Mouse (Mus musculus): Measurements from ENCODE around the gene Zfp992. TPM values are rescaled to one million over a fixed set of nuclear protein-coding genes. Genes with fewer than 3 reads are reported as not detected.
"Not testable (repeated sequence)": the region's sequence is repeated elsewhere in the genome, so short reads cannot be mapped to it uniquely, and the experiment has no call there.

Zfp992 gene
- polyA plus RNA-seq, 1 experiment from 2014 or later, result 1.2 TPM

DNA sequence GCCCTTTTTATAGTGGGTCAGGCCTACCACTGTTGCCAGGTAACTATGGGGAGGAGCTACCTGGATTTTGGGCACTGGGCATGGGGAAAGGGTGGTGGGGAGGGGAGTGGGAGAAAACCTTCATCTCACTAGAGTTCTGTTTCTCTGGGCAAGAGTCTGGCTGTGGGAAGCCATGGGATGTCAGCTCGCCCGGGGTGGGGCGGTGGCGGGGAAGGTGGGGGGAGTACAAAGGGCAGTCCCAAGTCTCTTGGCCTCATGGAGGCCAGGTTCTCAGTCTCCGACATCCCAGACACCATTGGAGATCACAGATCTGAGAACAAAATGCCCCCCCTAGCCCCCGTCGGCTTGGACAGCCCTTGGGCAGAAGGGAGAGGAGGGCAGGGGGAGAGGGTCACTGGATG is 6.5 kb downstream of the Zfp992 start:
- ATAC-seq (ENCODE audit: borderline replicate concordance, extremely low read depth, low FRiP score, low TSS enrichment), result peak; percentile 51
- peaks cover 44% of the 10 kb centered on the region for H3K9me3 ChIP-seq
- H3K4me1 ChIP-seq, result no peaks in the 10 kb centered on the region
- H3K9ac ChIP-seq, result no peak overlapping the region
- 90% methylated on average over 7 of the region's 7 CpGs for WGBS
- no peaks in the 10 kb centered on the region for H3K36me3 ChIP-seq
- H3K4me2 ChIP-seq, result no peak overlapping the region
- no peaks in the 10 kb centered on the region for H3K27me3 ChIP-seq
- no peak overlapping the region for H3K4me3 ChIP-seq
- H3K27ac ChIP-seq, result no peak overlapping the region

DNA sequence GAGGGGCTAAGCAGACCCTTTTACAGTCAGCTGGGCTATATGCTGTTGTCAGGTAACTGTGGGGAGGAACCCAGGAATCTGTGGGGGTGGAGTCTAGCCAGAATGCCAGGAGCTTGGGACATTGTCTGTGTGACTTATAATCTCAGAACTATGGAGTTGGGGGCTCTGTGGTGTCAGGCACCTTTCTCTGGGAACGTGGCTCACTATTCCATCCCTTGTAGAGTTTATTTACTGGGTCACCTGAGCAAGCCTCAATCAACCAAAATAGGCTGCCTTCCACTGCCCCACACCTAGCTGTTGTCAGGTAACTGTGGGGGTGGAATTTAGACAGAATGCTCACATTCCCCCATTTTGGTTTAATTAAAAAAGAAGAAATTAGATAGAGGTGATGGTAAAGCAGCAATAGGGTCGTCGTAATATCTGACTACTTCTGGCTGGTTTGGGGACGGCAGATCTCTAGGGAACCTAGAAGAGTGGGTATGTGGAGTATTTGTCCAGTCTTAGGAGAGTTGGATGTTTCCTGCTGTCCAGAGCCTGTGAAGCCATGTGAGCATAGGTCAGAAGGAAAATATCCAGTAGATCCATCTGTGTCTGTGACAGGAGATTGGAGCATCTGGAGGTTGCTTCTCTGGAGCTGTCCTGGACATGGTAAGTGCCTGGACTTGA is 7.4 kb downstream of the Zfp992 start:
- no peak overlapping the region for H3K27ac ChIP-seq

DNA sequence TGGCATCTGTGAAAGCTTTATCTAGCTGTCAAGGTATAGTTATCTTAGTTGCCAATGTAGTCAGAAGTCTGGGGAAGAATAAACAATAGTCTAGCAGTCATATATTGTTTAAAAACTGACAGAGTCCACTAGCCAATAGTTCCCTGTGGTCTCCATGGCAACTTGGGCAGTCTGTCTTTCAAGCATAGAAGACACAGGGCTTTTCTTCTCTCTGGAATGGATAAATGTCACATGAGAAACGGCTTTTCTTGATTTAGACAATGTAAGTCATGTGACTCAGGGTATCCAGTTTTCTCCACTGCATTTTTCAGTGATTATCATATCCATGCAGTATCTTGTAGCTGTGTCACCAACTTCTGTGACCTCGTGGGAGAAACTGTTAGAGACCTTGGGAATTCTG is 8.3 kb downstream of the Zfp992 start:
- H3K9ac ChIP-seq, result no peak overlapping the region
- H3K27me3 ChIP-seq, result no peaks in the 10 kb centered on the region
- H3K4me1 ChIP-seq, result no peaks in the 10 kb centered on the region
- H3K36me3 ChIP-seq, result no peaks in the 10 kb centered on the region
- H3K4me2 ChIP-seq, result no peak overlapping the region
- no peak for ATAC-seq (ENCODE audit: borderline replicate concordance, extremely low read depth, low FRiP score, low TSS enrichment)
- H3K4me3 ChIP-seq, result no peak overlapping the region
- 49% methylated on average over 2 of the region's 2 CpGs for WGBS
- no peak overlapping the region for H3K27ac ChIP-seq
- peaks cover 48% of the 10 kb centered on the region for H3K9me3 ChIP-seq

More for the DNA sequence above, 7.4 kb downstream of the Zfp992 start:
- H3K4me1 ChIP-seq, result no peaks in the 10 kb centered on the region
- H3K4me3 ChIP-seq, result no peak overlapping the region
- H3K4me2 ChIP-seq, result no peak overlapping the region
- WGBS, result 66% methylated on average over 4 of the region's 4 CpGs
- H3K9me3 ChIP-seq, result peaks cover 48% of the 10 kb centered on the region
- H3K9ac ChIP-seq, result no peak overlapping the region
- H3K36me3 ChIP-seq, result no peaks in the 10 kb centered on the region
- H3K27me3 ChIP-seq, result no peaks in the 10 kb centered on the region
- 0 out of 2 replicates have a peak, but pooled peaks have one; percentile 1 for ATAC-seq (ENCODE audit: borderline replicate concordance, extremely low read depth, low FRiP score, low TSS enrichment)

DNA sequence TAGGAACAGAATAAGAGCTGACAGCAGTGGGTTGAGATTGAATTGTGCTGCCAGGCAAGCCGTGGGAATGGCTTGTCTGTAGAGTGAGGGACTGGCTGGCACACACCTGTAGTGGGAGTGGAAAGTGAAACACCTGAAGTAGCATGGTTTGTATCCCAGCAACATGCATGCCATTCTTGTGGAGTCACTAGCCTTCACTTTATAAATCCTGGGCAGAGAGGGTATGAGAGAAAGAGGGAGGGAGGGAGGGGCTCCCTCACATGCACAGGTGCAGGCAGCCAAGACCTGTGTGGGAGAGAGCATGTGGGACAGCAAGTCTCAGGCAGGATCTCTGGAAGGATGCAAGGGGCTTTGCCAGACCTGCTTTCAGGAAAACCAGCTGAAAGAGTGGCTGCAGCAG is 8.9 kb downstream of the Zfp992 start:
- Histone ChIP-seq H3K4me3 (no peak overlapping the region), H3K27ac (no peak overlapping the region), H3K9me3 (peaks cover 44% of the 10 kb centered on the region), H3K36me3 (no peaks in the 10 kb centered on the region), H3K4me1 (no peaks in the 10 kb centered on the region), H3K27me3 (no peaks in the 10 kb centered on the region), H3K9ac (no peak overlapping the region), H3K4me2 (no peak overlapping the region)
- 62% methylated on average over 1 of the region's 1 CpGs for WGBS
- peak; percentile 3; the same call in 1 of the 2 replicates for ATAC-seq (ENCODE audit: borderline replicate concordance, extremely low read depth, low FRiP score, low TSS enrichment)

DNA sequence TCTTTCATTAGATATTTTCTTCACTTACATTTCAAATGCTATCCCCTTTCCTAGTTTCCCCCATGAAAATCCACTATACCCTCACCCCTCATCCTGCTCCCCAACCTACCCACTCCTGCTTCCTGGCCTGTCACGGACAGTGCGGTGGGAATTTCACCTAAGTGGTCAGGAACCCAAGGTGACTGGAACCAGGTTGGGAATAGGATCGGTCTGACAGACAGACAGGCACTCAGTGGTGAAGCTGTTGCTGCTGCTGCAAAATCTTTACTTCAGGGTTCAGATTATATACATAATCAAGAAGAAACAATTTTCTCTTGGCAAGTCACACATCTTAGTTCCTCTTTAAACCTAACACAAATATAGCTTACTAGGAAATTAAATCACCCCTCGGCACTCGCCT is 11.0 kb downstream of the Zfp992 start:
- not testable (repeated sequence) for H3K27ac ChIP-seq; H3K4me2 ChIP-seq; H3K9ac ChIP-seq; H3K4me3 ChIP-seq; H3K4me1 ChIP-seq; ATAC-seq (ENCODE audit: borderline replicate concordance, extremely low read depth, low FRiP score, low TSS enrichment); H3K36me3 ChIP-seq; H3K27me3 ChIP-seq
- peaks cover 34% of the 10 kb centered on the region for H3K9me3 ChIP-seq
- WGBS, result 79% methylated on average over 5 of the region's 5 CpGs

DNA sequence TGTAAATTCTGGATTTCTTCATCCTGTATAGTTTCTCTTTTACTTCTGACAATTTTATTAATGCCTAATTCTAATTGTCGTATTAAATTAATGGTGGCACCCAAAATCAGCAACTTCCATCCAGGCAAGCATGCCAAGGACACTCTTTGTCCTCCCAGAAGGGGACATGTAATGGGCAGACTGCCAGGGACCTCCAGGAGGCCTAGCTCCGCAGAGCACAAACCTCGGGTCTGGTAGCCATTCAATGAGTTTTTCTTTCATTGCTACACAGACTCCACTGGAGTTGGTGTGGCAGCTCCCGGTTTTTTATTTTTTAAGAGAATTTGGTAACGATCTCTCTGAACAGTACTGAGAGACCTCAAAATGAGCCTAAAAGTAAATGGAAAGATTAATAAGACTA is 11.9 kb downstream of the Zfp992 start:
- H3K4me1 ChIP-seq; H3K4me2 ChIP-seq; H3K36me3 ChIP-seq; ATAC-seq (ENCODE audit: borderline replicate concordance, extremely low read depth, low FRiP score, low TSS enrichment); H3K27ac ChIP-seq; H3K9ac ChIP-seq; H3K27me3 ChIP-seq; H3K4me3 ChIP-seq: not testable (repeated sequence)
- peaks cover 30% of the 10 kb centered on the region for H3K9me3 ChIP-seq
- 75% methylated on average over 5 of the region's 5 CpGs for WGBS

DNA sequence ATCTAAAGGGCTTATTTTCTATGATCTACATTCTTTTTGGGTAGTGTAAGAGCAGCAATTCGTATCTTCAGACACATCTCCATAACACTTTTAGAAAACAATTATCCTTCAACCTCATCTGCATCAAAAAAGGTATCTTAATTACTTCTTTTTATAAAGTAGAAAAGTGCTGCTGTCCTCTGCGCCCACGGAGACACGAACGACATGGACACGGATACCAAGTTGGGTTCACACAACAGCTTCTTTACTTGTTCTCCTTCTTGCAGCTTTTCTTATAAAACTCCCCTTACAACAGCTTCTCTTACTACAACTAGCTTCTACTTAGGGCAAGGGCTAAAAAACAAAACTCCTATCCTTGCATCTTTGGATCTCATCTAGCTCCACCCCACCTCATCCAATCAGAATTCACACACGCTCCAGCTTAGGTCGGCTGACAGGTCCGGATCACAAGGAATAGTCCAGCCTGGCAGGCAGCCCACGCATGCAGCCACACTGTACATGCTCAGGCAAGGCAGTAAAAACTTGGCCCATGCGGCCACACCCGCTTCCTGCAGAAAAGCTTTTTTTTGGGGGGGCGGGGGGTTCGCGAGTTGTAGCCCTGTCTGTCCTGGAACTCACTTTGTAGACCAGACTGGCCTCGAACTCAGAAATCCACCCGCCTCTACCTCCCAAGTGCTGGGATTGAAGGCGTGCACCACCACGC is 15.0 kb downstream of the Zfp992 start:
- H3K9me3 ChIP-seq, result peaks cover 13% of the 10 kb centered on the region
- 89% methylated on average over 19 of the region's 19 CpGs for WGBS
- H3K4me1 ChIP-seq; H3K4me2 ChIP-seq; H3K36me3 ChIP-seq; H3K27ac ChIP-seq; ATAC-seq (ENCODE audit: borderline replicate concordance, extremely low read depth, low FRiP score, low TSS enrichment); H3K9ac ChIP-seq; H3K27me3 ChIP-seq; H3K4me3 ChIP-seq: not testable (repeated sequence)

DNA sequence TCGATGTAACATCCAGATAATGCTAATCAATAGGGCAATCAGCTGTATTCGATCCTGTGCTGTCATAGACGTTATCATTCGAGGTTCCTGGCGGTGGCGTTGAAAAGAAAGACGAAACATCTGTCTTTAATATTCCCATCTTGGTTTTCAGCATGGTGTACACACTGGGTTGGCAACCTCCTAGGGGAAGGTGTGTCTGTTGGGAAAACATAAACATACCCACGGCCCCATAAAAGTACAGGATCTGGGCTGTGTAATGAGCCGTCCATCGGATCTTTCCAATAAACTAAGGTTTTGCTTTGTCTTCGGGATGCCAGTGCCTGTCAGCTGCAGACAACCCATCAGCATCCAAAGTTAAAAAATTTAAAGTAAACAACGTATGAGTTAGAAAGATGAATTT is 21.2 kb downstream of the Zfp992 start:
- ATAC-seq (ENCODE audit: borderline replicate concordance, extremely low read depth, low FRiP score, low TSS enrichment), result not testable (repeated sequence)

DNA sequence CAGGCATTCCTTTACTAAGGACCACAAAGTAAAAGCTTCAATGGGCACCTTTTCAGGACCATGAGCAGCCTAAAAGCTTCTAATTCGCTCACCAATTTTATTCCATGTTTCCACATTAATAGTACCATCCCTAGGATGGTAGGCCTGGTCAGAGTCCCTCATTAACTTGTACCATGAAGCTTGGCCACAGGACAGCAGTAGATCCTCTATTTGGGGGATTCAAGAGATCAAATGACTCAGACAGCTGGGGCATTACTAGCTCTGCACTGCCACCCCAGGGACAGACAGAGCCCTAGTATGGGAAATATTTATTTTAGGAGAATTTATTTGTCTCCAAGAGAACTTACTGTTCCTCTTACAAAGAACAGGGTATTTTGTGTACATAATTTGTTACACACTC is 25.4 kb downstream of the Zfp992 start:
- not testable (repeated sequence) for H3K27me3 ChIP-seq; H3K27ac ChIP-seq; H3K4me1 ChIP-seq; H3K36me3 ChIP-seq; ATAC-seq (ENCODE audit: borderline replicate concordance, extremely low read depth, low FRiP score, low TSS enrichment); H3K9ac ChIP-seq; H3K4me3 ChIP-seq; H3K4me2 ChIP-seq
- no CpG with 5 or more reads among the region's 1 CpGs for WGBS
- peaks cover 33% of the 10 kb centered on the region; the same call in 1 of the 2 replicates for H3K9me3 ChIP-seq

More for the DNA sequence above, 21.2 kb downstream of the Zfp992 start:
- H3K27ac ChIP-seq, H3K4me1 ChIP-seq, H3K9ac ChIP-seq, H3K27me3 ChIP-seq, H3K4me3 ChIP-seq, H3K4me2 ChIP-seq, H3K36me3 ChIP-seq: not testable (repeated sequence)
- peaks cover 12% of the 10 kb centered on the region for H3K9me3 ChIP-seq
- WGBS, result 88% methylated on average over 10 of the region's 12 CpGs

DNA sequence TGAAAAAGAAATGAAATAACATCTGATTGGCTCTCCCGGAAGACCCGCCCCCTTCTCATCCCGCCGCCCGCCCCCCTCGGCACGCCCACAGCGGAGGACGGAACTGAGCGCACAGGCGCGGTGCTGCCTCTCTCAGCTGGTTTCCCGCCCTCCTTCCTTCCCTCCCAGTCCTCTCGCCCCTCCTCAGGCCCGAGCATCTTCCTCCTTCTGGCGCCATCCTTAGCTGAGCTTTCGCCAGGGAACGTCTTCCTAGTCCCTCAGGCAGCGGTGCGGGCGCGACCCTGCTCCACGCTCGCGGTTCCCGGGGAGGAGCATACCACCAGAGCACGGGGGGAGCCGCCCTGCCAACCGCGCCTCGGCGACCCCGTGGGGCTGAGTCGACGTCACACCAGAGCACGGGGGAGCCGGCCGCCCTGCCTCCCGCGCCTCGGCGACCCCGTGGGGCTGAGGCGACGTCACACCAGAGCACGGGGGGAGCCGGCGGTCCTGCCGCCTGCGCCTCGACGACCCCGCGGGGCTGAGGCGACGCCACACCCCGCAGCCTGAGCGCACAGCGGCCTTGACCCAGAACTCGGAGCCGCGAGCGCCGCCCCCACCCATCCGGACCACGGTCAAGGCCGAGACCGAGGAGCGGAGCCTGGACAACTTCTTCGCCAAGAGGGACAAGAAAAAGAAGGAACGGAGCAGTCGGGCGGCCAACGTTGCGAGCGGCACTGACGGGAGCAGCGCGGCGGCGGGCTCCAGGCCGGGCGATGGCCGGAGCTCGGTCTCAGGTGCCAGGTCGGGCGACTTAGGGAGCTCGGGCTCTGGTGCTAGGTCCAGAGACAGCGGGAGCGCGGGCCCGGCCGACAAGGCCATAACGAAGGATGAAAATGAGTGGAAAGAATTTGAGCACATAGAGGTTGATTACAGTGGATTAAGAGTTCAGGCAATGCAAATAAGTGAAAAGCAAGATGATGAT is 26.2 kb downstream of the Zfp992 start:
- not testable (repeated sequence) for H3K4me3 ChIP-seq, H3K4me2 ChIP-seq, H3K27ac ChIP-seq, H3K27me3 ChIP-seq, H3K4me1 ChIP-seq, H3K9ac ChIP-seq, H3K36me3 ChIP-seq
- peak; percentile 88 for ATAC-seq (ENCODE audit: borderline replicate concordance, extremely low read depth, low FRiP score, low TSS enrichment)
- H3K9me3 ChIP-seq, result peaks cover 30% of the 10 kb centered on the region; the same call in 1 of the 2 replicates
- 54% methylated on average over 69 of the region's 94 CpGs for WGBS

DNA sequence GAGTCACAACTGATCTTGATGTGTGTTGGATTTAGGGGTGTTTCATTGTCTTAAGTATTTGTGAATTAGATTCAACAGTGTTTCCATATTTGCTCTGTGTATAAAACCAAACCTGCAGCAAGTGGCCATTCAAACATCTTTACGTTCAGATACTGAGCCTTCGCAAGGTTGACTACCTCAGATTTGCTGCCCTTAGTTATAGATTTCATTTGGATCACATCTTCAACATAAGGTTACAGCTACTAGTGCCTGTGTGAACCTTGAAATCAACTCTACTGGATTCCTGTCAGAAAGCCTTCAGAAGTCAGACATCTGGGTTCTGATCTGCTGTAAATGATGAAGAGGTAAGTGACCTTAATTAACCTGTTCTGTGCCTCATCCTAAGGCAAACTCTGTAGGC is 27.4 kb downstream of the Zfp992 start:
- H3K4me3 ChIP-seq; ATAC-seq (ENCODE audit: borderline replicate concordance, extremely low read depth, low FRiP score, low TSS enrichment); H3K27ac ChIP-seq; H3K4me2 ChIP-seq; H3K9ac ChIP-seq; H3K36me3 ChIP-seq; H3K4me1 ChIP-seq; H3K27me3 ChIP-seq: not testable (repeated sequence)
- peaks cover 38% of the 10 kb centered on the region for H3K9me3 ChIP-seq
- WGBS, result 96% methylated on average over 2 of the region's 2 CpGs

DNA sequence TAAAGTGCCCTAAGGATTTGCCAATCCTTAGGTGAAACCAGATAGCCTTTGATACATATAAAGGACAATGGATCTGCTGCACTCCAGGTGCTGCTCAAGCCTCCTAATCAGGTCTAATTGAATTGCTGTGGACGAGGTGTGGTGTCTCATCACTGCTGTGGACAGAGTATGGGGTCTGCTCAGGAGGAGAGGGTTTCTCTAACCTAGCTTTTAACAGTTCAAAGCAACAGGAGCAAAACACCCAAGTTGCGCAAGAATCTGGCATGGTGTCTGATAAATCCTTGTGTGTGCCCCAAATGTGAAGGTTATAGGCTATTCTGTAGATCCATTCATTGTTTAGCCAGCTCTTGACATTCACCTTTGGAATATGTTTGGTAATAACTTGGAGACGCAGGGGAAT is 28.1 kb downstream of the Zfp992 start:
- not testable (repeated sequence) for H3K27ac ChIP-seq; H3K4me3 ChIP-seq; H3K4me2 ChIP-seq; H3K27me3 ChIP-seq; ATAC-seq (ENCODE audit: borderline replicate concordance, extremely low read depth, low FRiP score, low TSS enrichment); H3K36me3 ChIP-seq; H3K9ac ChIP-seq; H3K4me1 ChIP-seq
- H3K9me3 ChIP-seq, result peaks cover 42% of the 10 kb centered on the region
- 71% methylated on average over 3 of the region's 3 CpGs for WGBS
